Mouse (Mus musculus) intestine, embryonic 16.5 days (tissue): ENCODE measurements at regions not wholly inside any gene's neighbourhood (a gene's known extent, or its start where the extent isn't known, plus 50 kb on each side); places are given as distances from the start of the nearest gene placed in this dataset.

Experiments used
- ATAC-seq: fragments of 200-750 bp; cut with Nextera tagmentation; 2 replicates; pipeline ENCODE4 v1.8.0; 2017; ENCODE audit warnings: moderate TSS enrichment, moderate library complexity
- H3K27ac ChIP-seq: fragments of 300-500 bp; sonication (generic); 2 replicates; pipeline ENCODE4 v1.5.1; 2014; ENCODE audit warnings: mild to moderate bottlenecking, low read length
- H3K27me3 ChIP-seq: fragments of 300-500 bp; sonication (generic); replicated peaks from 2 replicates; pipeline ENCODE4 v1.6.1; 2014; ENCODE audit warnings: low read length, control low read depth, mixed read lengths; ENCODE audit not compliant: control insufficient read depth, insufficient read depth
- H3K36me3 ChIP-seq: fragments of 300-500 bp; sonication (generic); 2 replicates; pipeline ENCODE4 v1.6.1; 2014; ENCODE audit warnings: low read length, control low read depth; ENCODE audit not compliant: control insufficient read depth, insufficient read depth
- H3K4me1 ChIP-seq: fragments of 300-500 bp; sonication (generic); 2 replicates; pipeline ENCODE4 v1.6.1; 2014; ENCODE audit warnings: low read length, control low read depth, mixed read lengths; ENCODE audit not compliant: control insufficient read depth, insufficient read depth
- H3K4me2 ChIP-seq: fragments of 300-500 bp; sonication (generic); 2 replicates; pipeline ENCODE4 v1.6.1; 2014; ENCODE audit warnings: low read depth, low read length, control low read depth
- H3K4me3 ChIP-seq: fragments of 300-500 bp; sonication (generic); 2 replicates; pipeline ENCODE4 v1.5.1; 2014; ENCODE audit warnings: mild to moderate bottlenecking, low read length
- H3K9ac ChIP-seq: fragments of 300-500 bp; sonication (generic); 2 replicates; pipeline ENCODE4 v1.6.1; 2014; ENCODE audit warnings: low read depth, low read length
- H3K9me3 ChIP-seq: fragments of 300-500 bp; sonication (generic); 2 replicates; pipeline ENCODE4 v1.6.1; 2016; ENCODE audit warnings: low read length, control low read depth; ENCODE audit not compliant: control insufficient read depth
- WGBS: fragments of 180-500 bp; shearing (Covaris S2); extraction: QIAGEN DNeasy Blood & Tissue Kit; methylation state at CpG from one replicate; pipeline ENCODE4 v1.1.7; 2014; 5-methylcytosine and 5-hydroxymethylcytosine counted together

DNA sequence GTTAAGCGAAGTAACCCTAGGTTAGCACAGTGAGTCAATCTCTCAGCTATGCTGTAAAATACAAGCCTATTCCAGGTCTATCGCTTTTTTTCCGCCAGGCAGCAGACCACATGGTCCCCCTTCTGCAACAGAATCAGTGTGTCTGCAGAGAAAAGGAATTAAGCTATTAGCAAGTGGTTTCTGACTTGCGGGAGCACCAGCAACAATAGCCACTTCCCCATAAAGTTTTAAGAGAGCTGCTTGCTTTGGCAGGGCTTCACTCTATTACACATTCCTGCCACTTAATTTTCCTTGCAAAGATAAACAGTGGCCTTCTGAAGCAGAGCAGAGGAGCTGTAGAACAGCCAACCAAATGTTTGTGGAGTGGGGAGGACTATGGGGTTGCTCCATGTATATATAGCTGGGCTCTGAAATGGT, 59.8 kb upstream of the Osmr start:
- no peaks in the 10 kb centered on the region for H3K9me3 ChIP-seq
- H3K4me3 ChIP-seq: no peak overlapping the region
- H3K27me3 ChIP-seq: no peaks in the 10 kb centered on the region
- no peak overlapping the region for H3K27ac ChIP-seq
- no peak overlapping the region for H3K9ac ChIP-seq
- ATAC-seq: peak; percentile 65; the same call in 1 of the 2 replicates
- no peaks in the 10 kb centered on the region for H3K4me1 ChIP-seq
- no peak overlapping the region for H3K4me2 ChIP-seq
- 50% methylated on average over 4 of the region's 4 CpGs for WGBS
- H3K36me3 ChIP-seq: no peaks in the 10 kb centered on the region

DNA sequence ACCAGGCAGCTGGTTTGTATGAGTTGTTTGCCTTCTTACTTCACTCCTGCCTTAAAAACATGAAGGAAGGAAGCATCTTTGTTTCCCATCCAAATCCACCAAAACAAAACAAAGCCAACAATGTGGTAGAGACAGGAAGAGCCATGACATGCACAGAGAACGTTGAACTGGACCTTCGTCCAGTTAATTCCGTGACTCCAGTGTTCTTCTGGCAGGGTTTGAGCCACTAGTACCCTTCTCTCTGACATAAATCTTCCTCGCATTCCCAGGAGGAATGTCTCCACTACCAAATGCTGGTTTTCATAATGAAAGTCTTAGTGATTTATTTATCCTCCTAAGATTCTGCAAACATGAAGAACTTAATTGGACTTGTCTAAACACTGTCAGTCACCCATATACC, 66.7 kb upstream of the Osmr start:
- no peak for ATAC-seq
- Histone ChIP-seq H3K27me3 (no peaks in the 10 kb centered on the region; the same call in 1 of the 2 replicates), H3K27ac (no peak overlapping the region), H3K36me3 (no peaks in the 10 kb centered on the region), H3K9ac (no peak overlapping the region), H3K4me3 (no peak overlapping the region), H3K9me3 (no peaks in the 10 kb centered on the region), H3K4me2 (no peak overlapping the region), H3K4me1 (no peaks in the 10 kb centered on the region)
- 59% methylated on average over 4 of the region's 4 CpGs for WGBS

- H3K36me3 ChIP-seq: no peaks in the 10 kb centered on the region
- no peak overlapping the region for H3K9ac ChIP-seq
- no peaks in the 10 kb centered on the region for H3K9me3 ChIP-seq
- H3K4me3 ChIP-seq: no peak overlapping the region
- 76% methylated on average over 5 of the region's 5 CpGs for whole genome bisulfite sequencing
- H3K4me1 ChIP-seq: peaks cover 2% of the 10 kb centered on the region; the same call in 1 of the 2 replicates
- ATAC-seq: no peak
- H3K4me2 ChIP-seq: no peak overlapping the region
- no peaks in the 10 kb centered on the region; the same call in 1 of the 2 replicates for H3K27me3 ChIP-seq
- H3K27ac ChIP-seq: no peak overlapping the region
These were observed 74.5 kb upstream of the Osmr start for GRCm38 (mm10) chr15:6949236-6949635.

DNA sequence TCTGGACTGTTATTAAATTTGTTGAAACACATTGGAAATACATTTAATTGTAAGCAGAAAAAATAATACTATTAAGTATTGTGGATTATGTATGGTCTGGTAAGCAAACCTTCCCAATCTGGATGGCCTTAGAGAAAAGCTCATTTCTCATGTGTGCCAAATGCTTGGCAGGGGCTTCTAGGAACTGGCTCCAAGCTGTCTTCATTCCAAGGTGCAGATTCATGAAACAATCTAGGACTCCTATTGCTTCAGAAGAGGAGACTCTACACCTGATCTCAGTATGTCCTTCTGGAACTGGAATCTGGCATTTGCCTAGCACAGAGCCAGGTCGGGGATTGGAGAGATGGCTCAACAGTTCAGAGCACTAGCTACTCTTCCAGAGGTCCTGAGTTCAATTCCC, 74.9 kb upstream of the Osmr start:
- no peak for ATAC-seq
- WGBS: 82% methylated on average over 1 of the region's 1 CpGs
- H3K4me1 ChIP-seq: peaks cover 3% of the 10 kb centered on the region; the same call in 1 of the 2 replicates

DNA sequence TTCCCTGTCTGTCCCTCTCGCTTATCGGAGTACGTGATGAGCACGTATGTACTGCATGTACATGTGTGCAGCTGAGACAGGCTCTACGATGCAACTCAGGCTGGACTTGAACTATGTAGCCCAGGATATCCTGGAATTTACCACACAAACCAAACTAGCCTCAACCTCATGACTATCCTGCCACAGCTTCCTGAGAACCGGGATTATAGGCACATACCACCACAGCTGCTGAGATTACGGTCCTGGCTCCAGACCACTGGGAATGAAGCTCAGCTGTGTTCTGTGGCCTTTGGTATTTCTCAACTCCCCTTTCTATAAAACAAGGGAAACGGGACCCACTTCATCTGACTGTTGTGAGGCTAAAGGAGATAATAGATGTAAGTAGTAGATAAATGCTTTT, 75.7 kb upstream of the Osmr start:
- no peak overlapping the region for H3K27ac ChIP-seq
- H3K4me1 ChIP-seq: peaks cover 3% of the 10 kb centered on the region; the same call in 1 of the 2 replicates
- no peaks in the 10 kb centered on the region for H3K36me3 ChIP-seq
- 88% methylated on average over 8 of the region's 8 CpGs for WGBS
- no peaks in the 10 kb centered on the region for H3K9me3 ChIP-seq
- H3K4me3 ChIP-seq: no peak overlapping the region
- H3K27me3 ChIP-seq: no peaks in the 10 kb centered on the region; the same call in 1 of the 2 replicates
- no peak for ATAC-seq
- H3K4me2 ChIP-seq: no peak overlapping the region
- no peak overlapping the region for H3K9ac ChIP-seq

More for the DNA sequence above, 74.9 kb upstream of the Osmr start:
- no peak overlapping the region for H3K4me3 ChIP-seq
- no peaks in the 10 kb centered on the region for H3K36me3 ChIP-seq
- no peaks in the 10 kb centered on the region for H3K9me3 ChIP-seq
- no peak overlapping the region for H3K4me2 ChIP-seq
- H3K27ac ChIP-seq: no peak overlapping the region
- no peak overlapping the region for H3K9ac ChIP-seq
- no peaks in the 10 kb centered on the region; the same call in 1 of the 2 replicates for H3K27me3 ChIP-seq

DNA sequence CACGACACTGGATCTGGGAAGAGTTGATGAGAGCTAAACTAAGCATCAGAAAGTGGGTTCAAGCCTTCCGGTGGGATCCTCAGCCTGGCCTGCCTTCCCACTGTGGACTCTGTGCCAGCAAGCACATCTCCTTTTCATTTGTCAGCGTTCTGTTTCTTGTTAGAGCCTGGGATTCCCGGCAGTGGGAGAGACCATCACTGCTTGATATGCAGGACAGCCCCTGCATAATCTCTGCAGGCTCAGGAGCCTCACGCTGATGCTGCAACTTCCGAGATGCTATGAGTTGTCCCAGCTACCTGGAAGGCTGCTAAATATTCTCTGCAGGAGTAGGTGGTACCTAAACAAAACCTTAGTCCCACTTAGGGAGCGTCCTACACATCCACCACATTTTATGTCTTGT, 78.8 kb upstream of the Osmr start:
- H3K9ac ChIP-seq: no peak overlapping the region
- no peak overlapping the region for H3K4me2 ChIP-seq
- no peaks in the 10 kb centered on the region for H3K36me3 ChIP-seq
- WGBS: 34% methylated on average over 7 of the region's 7 CpGs
- H3K9me3 ChIP-seq: no peaks in the 10 kb centered on the region
- no peaks in the 10 kb centered on the region; the same call in 1 of the 2 replicates for H3K27me3 ChIP-seq
- no peak overlapping the region for H3K27ac ChIP-seq
- peaks cover 3% of the 10 kb centered on the region; the same call in 1 of the 2 replicates for H3K4me1 ChIP-seq
- H3K4me3 ChIP-seq: no peak overlapping the region
- ATAC-seq: no peak

DNA sequence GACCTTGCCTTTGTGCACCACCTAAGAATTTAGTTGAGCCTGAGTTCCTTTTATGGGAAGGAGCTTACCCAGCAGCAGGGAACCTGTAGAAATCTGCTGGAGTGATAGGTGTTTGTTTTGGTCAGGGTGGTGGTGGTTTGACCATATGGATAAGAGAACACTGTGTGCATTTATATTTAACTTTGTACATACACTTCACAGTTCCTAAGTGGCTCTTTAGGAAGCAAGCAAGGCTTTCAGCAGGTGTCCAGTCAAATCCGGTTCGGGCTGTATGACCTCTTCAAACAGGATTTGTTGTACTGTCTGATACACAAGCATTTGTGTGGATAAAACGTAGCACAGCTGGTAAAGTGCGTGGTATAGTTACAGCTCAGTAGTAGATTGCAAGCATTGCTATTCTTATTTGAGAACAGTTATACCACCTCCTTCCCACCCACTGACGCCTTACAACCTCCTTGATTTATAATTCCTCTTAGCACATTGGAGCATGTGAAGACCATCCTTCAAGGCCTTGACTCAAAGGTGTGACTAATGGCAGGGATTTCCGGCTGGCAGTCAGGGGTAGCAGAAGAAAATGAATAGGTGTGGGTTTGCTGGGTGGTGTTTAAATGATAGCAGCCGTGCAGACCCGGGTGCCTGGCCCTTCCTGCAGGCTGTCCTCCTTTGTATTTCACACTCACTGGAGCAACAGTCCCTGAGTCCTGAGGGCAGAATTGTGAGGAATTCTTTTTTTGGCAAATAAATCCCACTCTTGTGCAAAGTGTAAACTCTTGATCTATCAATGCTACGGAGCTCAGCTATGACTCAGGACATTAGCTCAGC, 79.4 kb upstream of the Osmr start:
- no peak for ATAC-seq
- Histone ChIP-seq H3K27me3 (no peaks in the 10 kb centered on the region; the same call in 1 of the 2 replicates), H3K27ac (no peak overlapping the region), H3K4me1 (peaks cover 3% of the 10 kb centered on the region; the same call in 1 of the 2 replicates), H3K4me2 (no peak overlapping the region), H3K9me3 (no peaks in the 10 kb centered on the region), H3K9ac (no peak overlapping the region), H3K36me3 (no peaks in the 10 kb centered on the region), H3K4me3 (no peak overlapping the region)
- 52% methylated on average over 9 of the region's 9 CpGs for WGBS

- Histone ChIP-seq H3K9me3 (no peaks in the 10 kb centered on the region), H3K4me1 (no peaks in the 10 kb centered on the region), H3K9ac (no peak overlapping the region), H3K4me2 (no peak overlapping the region), H3K36me3 (no peaks in the 10 kb centered on the region), H3K27ac (no peak overlapping the region), H3K4me3 (no peak overlapping the region), H3K27me3 (no peaks in the 10 kb centered on the region)
- WGBS: 93% methylated on average over 8 of the region's 8 CpGs
- ATAC-seq: no peak
These were observed 85.1 kb upstream of the Osmr start for GRCm38 (mm10) chr15:6959911-6960310.

- no peaks in the 10 kb centered on the region for H3K36me3 ChIP-seq
- 66% methylated on average over 11 of the region's 11 CpGs for WGBS
- no peak overlapping the region for H3K9ac ChIP-seq
- no peaks in the 10 kb centered on the region for H3K9me3 ChIP-seq
- no peaks in the 10 kb centered on the region for H3K27me3 ChIP-seq
- H3K4me3 ChIP-seq: no peak overlapping the region
- H3K4me2 ChIP-seq: no peak overlapping the region
- H3K4me1 ChIP-seq: no peaks in the 10 kb centered on the region
- H3K27ac ChIP-seq: no peak overlapping the region
- ATAC-seq: peak; percentile 44; the same call in 1 of the 2 replicates
These were observed 86.3 kb upstream of the Osmr start for GRCm38 (mm10) chr15:6960753-6961746.
